Mouse (Mus musculus) megakaryocyte progenitor cell, adult 5-6 weeks (primary cell): ENCODE data around the gene Rpn1. TPM values are rescaled to one million over a fixed set of nuclear protein-coding genes. Genes with fewer than 3 reads are reported as not detected.
"Not testable (repeated sequence)": the region's sequence is repeated elsewhere in the genome, so short reads cannot be mapped to it uniquely, and the experiment has no call there.

Source experiments
- ATAC-seq: replicated peaks from 2 replicates; pipeline ENCODE4 v1.8.0; 2016; ENCODE audit warnings: mild to moderate bottlenecking, moderate TSS enrichment, inconsistent platforms; ENCODE audit not compliant: poor library complexity
- total RNA-seq, 2 experiments: library from RNA; stranded (forward) in 1 of 2; stranded (reverse) in 1 of 2; fragments of 157-497, 149-512 nt in 1 of 2; fragments of 200-1000 nt in 1 of 2; gene quantifications; 2 replicates each; pipeline versions ENCODE4 v1.2.3 to v1.2.4; 2015 to 2017

Gene Rpn1
- total RNA-seq, 2 experiments from 2014 or later = 205 to 385 TPM

GRCm38 (mm10) chr6:88117184-88117575 is 32.9 kb downstream of the Rpn1 start:
- no peak for ATAC-seq

DNA sequence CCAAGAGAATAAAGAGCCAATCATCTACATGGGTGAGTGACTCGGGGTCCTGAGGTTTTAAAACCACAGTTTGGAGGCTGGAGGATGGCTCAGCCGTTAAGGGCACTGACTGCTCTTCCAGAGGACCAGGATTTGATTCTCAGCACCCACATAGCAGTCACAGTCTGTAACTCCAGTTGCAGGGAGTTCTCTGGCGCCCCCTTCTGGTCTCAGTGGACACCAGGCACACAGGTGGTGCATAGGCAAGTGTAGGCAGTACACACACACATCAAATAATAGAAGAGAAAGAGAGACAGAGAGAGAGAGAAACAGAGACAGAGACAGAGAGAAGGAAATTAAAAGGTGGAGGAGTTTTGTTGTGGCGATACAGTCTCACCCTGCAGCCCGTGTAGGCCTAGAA is 35.0 kb downstream of the Rpn1 start:
- no peak for ATAC-seq

DNA sequence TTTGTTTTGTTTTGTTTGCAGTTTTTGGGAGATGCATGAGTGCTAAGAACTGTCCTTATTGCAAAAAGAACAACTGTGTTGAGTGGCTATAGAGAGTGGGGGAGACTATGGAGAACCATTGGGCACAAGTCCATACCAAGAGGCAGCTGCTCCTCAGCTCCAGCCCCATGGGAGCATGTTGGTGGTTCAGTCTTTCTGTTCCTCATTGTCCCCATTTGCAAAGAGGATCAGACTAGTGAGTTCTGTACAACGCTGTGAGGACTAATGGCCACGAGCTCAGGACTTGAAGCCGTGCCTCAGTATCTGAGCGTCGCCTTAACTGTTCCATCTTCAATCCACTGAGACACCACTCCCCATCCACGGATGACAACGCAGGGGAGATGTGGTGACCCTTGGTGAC is 36.5 kb downstream of the Rpn1 start:
- ATAC-seq = no peak

DNA sequence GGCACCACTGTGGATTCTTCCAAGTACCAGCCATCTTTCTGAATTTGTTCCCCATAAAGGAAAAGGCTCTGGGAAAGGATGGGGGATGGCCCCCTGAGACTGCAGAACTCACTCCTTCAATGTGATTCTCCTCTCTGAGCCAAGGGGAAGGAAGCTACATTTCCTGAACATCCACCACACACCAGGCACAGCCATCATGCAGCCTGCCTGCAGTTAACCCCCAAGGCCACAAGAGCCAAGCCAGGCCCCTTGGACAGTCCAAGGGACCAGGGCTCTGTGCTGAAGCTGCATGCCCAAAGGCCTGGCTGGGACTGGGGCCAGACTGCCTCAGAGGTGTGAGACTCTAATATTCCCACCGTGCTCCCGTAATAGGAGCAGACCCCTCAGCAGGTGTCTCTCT is 37.5 kb downstream of the Rpn1 start:
- peak; percentile 24 for ATAC-seq

- peak; percentile 64 for ATAC-seq
These were observed 39.0 kb downstream of the Rpn1 start for GRCm38 (mm10) chr6:88123150-88123857.

DNA sequence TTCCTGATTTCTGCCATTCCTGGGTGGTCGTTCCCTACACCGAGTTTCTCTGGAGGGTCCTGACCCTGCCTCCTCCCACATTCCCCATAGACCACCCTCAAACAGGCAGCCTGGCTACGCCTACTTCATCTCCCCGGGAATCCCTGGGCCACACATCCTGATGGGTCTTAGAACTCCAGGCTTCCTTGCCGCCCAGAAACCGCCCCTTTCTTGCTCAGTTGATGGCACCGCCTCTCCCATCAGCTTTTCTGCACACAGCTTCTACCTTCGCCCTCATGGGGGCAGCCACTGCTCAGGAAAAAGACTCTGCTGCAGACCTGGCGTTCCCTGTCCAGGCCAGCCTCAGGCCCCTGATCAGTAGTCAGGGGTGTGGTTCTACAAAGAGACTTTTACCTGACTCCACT is 39.6 kb downstream of the Rpn1 start:
- ATAC-seq = peak; percentile 84

- ATAC-seq = no peak
These were observed 40.3 kb downstream of the Rpn1 start for GRCm38 (mm10) chr6:88124551-88124950.

DNA sequence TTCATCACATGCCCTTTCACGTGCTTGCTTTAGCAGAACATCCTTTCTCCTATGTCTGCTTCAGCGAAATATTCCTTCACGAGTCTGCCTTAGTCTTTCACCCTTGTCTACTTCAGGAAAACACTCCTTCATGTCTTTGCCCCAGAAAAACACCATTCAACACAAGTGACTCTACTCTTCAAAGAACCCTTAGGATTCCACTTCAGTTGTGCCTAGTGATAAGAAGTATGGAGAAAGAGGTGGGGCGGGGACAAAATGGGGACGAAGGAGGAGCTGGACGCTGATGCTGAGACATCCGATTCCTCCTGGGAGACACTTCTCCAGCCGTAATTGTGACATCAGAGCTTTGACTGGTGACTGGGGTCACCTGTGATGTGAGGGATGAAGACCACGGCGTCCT is 41.5 kb downstream of the Rpn1 start:
- not testable (repeated sequence) for ATAC-seq

- no peak for ATAC-seq
These were observed 47.2 kb downstream of the Rpn1 start for GRCm38 (mm10) chr6:88131521-88131920.

GRCm38 (mm10) chr6:88132051-88132450 is 47.8 kb downstream of the Rpn1 start:
- ATAC-seq = peak; percentile 59

GRCm38 (mm10) chr6:88133061-88133460 is 48.8 kb downstream of the Rpn1 start:
- ATAC-seq = no peak

GRCm38 (mm10) chr6:88133878-88134277 is 49.6 kb downstream of the Rpn1 start:
- ATAC-seq = no peak

DNA sequence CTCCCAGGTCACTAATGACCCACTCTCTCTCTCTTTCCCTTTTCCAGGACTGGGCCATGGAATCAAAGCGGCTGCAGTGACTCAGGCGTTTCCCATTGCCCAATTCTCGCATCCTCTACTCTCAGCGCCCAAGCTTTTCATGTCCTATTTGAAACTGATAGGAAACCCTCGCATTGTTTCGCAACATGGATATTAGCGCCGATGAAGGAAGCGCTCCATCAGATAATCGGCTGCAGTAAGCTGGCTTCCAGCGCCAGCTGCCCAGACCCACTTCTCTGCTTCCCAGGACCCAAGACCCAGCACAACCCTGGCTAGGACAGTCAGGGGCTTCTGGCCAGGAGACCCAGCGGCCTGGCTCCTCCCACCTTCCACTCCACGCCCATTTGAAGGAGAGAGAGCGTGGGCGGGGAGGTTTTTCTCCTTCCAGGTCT is 51.9 kb downstream of the Rpn1 start:
- peak; percentile 63 for ATAC-seq

DNA sequence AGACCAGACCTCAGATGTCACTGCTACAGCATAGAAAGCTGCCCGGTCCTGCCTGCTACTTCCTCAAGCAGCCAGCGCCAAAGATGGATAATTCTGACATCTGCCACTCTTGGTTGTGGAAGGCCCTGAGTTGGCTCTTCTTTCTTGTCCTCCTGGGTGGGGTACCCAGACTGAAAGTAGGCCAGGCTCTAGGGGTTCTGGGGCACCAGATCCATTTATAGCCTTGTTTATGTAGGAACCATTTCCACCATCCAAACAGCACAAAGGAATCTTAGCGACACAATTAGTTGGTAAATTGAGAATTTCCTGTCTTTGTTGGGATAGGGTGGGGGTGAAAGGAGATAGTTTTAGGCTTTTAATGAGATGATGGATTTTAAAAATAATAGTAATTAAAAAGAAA is 54.2 kb downstream of the Rpn1 start:
- ATAC-seq = no peak

DNA sequence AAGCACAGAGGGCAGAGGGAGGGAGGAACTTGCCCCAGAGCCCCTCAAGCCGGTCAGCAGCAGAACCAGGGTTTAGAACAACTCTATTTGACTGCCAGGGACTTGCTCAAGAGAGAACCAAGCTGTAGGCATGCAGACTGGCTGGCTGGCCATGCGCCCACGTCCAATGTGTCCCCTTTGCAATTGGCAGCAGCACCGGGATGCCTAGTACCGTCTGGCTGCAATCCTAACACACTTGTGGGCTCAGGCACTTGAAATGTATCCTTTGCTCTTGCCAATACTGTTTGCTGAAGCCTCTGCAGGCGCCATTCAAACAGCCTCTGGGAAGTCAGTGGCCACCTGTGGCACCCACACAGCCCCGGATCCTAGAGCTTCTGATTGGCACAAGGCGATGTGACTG is 56.0 kb downstream of the Rpn1 start:
- no peak for ATAC-seq

DNA sequence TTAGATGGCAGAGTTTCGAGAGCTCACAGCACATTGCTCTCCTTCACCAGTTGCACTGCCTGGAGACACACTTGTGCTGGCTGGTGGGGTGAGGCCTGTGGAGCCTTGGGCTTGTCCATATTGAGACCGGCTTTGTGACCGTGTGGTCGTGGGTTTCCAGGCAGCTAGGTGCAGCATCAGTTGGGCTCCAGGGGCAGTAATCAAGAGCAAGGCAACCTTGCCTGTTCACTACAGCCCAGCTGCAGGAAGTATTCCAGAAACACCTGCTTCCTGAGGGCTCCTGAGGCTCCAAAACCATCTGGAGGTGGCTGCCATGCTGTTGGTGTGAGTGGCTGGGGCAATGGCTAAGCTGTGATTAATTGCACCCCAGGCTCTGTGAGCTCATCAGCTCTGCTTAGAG is 61.5 kb downstream of the Rpn1 start:
- no peak for ATAC-seq

DNA sequence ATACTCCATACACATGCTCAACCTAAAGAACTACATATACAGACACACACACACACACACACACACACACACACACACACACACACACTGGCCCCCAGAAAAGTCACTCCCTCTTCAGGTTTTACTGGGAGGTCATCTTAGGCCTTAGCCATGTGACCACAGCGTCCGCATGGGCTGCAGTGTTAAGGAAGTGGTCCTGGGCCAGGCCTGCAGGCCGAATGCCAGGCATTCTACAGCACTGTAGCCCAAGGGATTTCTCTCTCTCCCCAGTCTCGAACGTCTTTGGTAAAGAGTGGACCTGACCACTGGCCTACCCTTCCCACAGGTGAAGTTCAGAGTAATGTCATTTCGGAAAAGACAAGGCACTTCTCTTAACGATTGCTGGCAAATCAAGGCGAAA is 62.3 kb downstream of the Rpn1 start:
- ATAC-seq = no peak

GRCm38 (mm10) chr6:88147411-88148003 is 63.2 kb downstream of the Rpn1 start:
- ATAC-seq = peak; percentile 42

- 0 out of 2 replicates have a peak, but pooled peaks have one; percentile 44 for ATAC-seq
These were observed 67.1 kb downstream of the Rpn1 start for GRCm38 (mm10) chr6:88151335-88151734.

GRCm38 (mm10) chr6:88152127-88152705 is 67.9 kb downstream of the Rpn1 start:
- ATAC-seq = no peak

GRCm38 (mm10) chr6:88152979-88153378 is 68.7 kb downstream of the Rpn1 start:
- ATAC-seq = no peak
